Mouse (Mus musculus): ENCODE results near the gene 1700037H04Rik.

- TF ChIP-seq CTCF (IDR thresholded peaks at IDR 0.05; ENCODE audit: borderline replicate concordance, extremely low read depth, insufficient read depth, insufficient read length) (no peak), POLR2A (IDR thresholded peaks at IDR 0.05; ENCODE audit: borderline replicate concordance, extremely low read depth, insufficient read depth, insufficient read length, poor library complexity, severe bottlenecking) (no peak)
Observed at GRCm38 (mm10) chr2:131168914-131169313, 9.0 kb upstream of the 1700037H04Rik start.

Data from brain, embryonic 14.5 days (tissue).